Mouse (Mus musculus) kidney, embryonic 14.5 days (tissue): ENCODE measurements at regions not wholly inside any gene's neighbourhood (a gene's known extent, or its start where the extent isn't known, plus 50 kb on each side); places are given as distances from the start of the nearest gene placed in this dataset.

Experiments used
- ATAC-seq: fragments of 200-750 bp; cut with Nextera tagmentation; 2 replicates; pipeline ENCODE4 v1.8.0; 2017; ENCODE audit warnings: moderate number of reproducible peaks, mild to moderate bottlenecking, moderate TSS enrichment, moderate library complexity; ENCODE audit not compliant: low FRiP score, low TSS enrichment
- H3K27ac ChIP-seq: fragments of 300-500 bp; sonication (generic); 2 replicates; pipeline ENCODE4 v1.5.1; 2014; ENCODE audit warnings: low read depth, mild to moderate bottlenecking, low read length, moderate library complexity, mixed read lengths
- H3K27me3 ChIP-seq: fragments of 300-500 bp; sonication (generic); 2 replicates; pipeline ENCODE4 v1.6.1; 2014; ENCODE audit warnings: mild to moderate bottlenecking, low read length; ENCODE audit not compliant: control insufficient read depth, insufficient read depth
- H3K36me3 ChIP-seq: fragments of 300-500 bp; sonication (generic); 2 replicates; pipeline ENCODE4 v1.6.1; 2014; ENCODE audit warnings: low read length, mixed read lengths; ENCODE audit not compliant: control insufficient read depth, insufficient read depth
- H3K4me1 ChIP-seq: fragments of 300-500 bp; sonication (generic); 2 replicates; pipeline ENCODE4 v1.6.1; 2014; ENCODE audit warnings: low read length, mixed read lengths; ENCODE audit not compliant: control insufficient read depth, insufficient read depth
- H3K4me2 ChIP-seq: fragments of 300-500 bp; sonication (generic); replicated peaks from 2 replicates; pipeline ENCODE4 v1.6.1; 2014; ENCODE audit warnings: low read depth, mild to moderate bottlenecking, low read length
- H3K4me3 ChIP-seq: fragments of 300-500 bp; sonication (generic); 2 replicates; pipeline ENCODE4 v1.5.1; 2014; ENCODE audit warnings: mild to moderate bottlenecking, low read length
- H3K9ac ChIP-seq: fragments of 300-500 bp; sonication (generic); 2 replicates; pipeline ENCODE4 v1.6.1; 2014; ENCODE audit warnings: low read depth, mild to moderate bottlenecking, low read length, moderate library complexity
- H3K9me3 ChIP-seq: fragments of 300-500 bp; sonication (generic); 2 replicates; pipeline ENCODE4 v1.6.1; 2016; ENCODE audit warnings: low read length; ENCODE audit not compliant: control insufficient read depth
- WGBS: fragments of 180-500 bp; shearing (Covaris S2); extraction: QIAGEN DNeasy Blood & Tissue Kit; methylation state at CpG from one replicate; pipeline ENCODE4 v1.1.7; 2014; 5-methylcytosine and 5-hydroxymethylcytosine counted together

- H3K4me3 ChIP-seq = no peak overlapping the region
- H3K4me2 ChIP-seq = no peak overlapping the region
- H3K36me3 ChIP-seq = no peaks in the 10 kb centered on the region
- H3K9me3 ChIP-seq = no peaks in the 10 kb centered on the region
- ATAC-seq = no peak
- H3K27me3 ChIP-seq = no peaks in the 10 kb centered on the region
- H3K9ac ChIP-seq = no peak overlapping the region
- H3K4me1 ChIP-seq = no peaks in the 10 kb centered on the region
- 99% methylated on average over 4 of the region's 4 CpGs for WGBS
- no peak overlapping the region for H3K27ac ChIP-seq
Measured at GRCm38 (mm10) chr12:106822311-106822710, 666.1 kb upstream of the 3110018I06Rik start.

GRCm38 (mm10) chr12:106828542-106828941, 659.9 kb upstream of the 3110018I06Rik start:
- H3K27me3 ChIP-seq = no peaks in the 10 kb centered on the region
- no peak overlapping the region for H3K9ac ChIP-seq
- no peak overlapping the region for H3K4me3 ChIP-seq
- H3K9me3 ChIP-seq = no peaks in the 10 kb centered on the region
- H3K4me1 ChIP-seq = 0 out of 2 replicates have a peak, but pooled peaks cover 7% of the 10 kb centered on the region
- 19% methylated on average over 3 of the region's 3 CpGs for WGBS
- no peaks in the 10 kb centered on the region for H3K36me3 ChIP-seq
- H3K27ac ChIP-seq = no peak overlapping the region
- ATAC-seq = no peak
- H3K4me2 ChIP-seq = no peak overlapping the region

GRCm38 (mm10) chr12:106829323-106829722, 659.1 kb upstream of the 3110018I06Rik start:
- no peaks in the 10 kb centered on the region for H3K27me3 ChIP-seq
- no peak overlapping the region for H3K4me2 ChIP-seq
- H3K36me3 ChIP-seq = no peaks in the 10 kb centered on the region
- no peaks in the 10 kb centered on the region for H3K9me3 ChIP-seq
- 16% methylated on average over 9 of the region's 9 CpGs for WGBS
- H3K9ac ChIP-seq = no peak overlapping the region
- peak; percentile 4; the same call in 1 of the 2 replicates for ATAC-seq
- H3K4me1 ChIP-seq = 0 out of 2 replicates have a peak, but pooled peaks cover 7% of the 10 kb centered on the region
- no peak overlapping the region for H3K27ac ChIP-seq
- no peak overlapping the region for H3K4me3 ChIP-seq

GRCm38 (mm10) chr12:106835241-106835640, 653.2 kb upstream of the 3110018I06Rik start:
- ATAC-seq = no peak
- 55% methylated on average over 3 of the region's 3 CpGs for WGBS
- no peak overlapping the region for H3K9ac ChIP-seq
- no peak overlapping the region for H3K4me2 ChIP-seq
- H3K4me1 ChIP-seq = no peaks in the 10 kb centered on the region
- H3K36me3 ChIP-seq = no peaks in the 10 kb centered on the region
- H3K4me3 ChIP-seq = no peak overlapping the region
- no peak overlapping the region for H3K27ac ChIP-seq
- H3K27me3 ChIP-seq = no peaks in the 10 kb centered on the region
- H3K9me3 ChIP-seq = no peaks in the 10 kb centered on the region

GRCm38 (mm10) chr12:106839618-106840017, 648.8 kb upstream of the 3110018I06Rik start:
- Histone ChIP-seq H3K9ac (no peak overlapping the region), H3K9me3 (no peaks in the 10 kb centered on the region), H3K4me1 (no peaks in the 10 kb centered on the region), H3K4me3 (no peak overlapping the region), H3K27ac (no peak overlapping the region), H3K27me3 (no peaks in the 10 kb centered on the region), H3K36me3 (no peaks in the 10 kb centered on the region), H3K4me2 (no peak overlapping the region)
- no peak for ATAC-seq
- 39% methylated on average over 5 of the region's 5 CpGs for WGBS

- Histone ChIP-seq H3K4me3 (no peak overlapping the region), H3K4me1 (no peaks in the 10 kb centered on the region), H3K4me2 (no peak overlapping the region), H3K27ac (no peak overlapping the region), H3K27me3 (no peaks in the 10 kb centered on the region), H3K9ac (no peak overlapping the region), H3K36me3 (no peaks in the 10 kb centered on the region), H3K9me3 (no peaks in the 10 kb centered on the region)
- WGBS = 35% methylated on average over 9 of the region's 9 CpGs
- no peak for ATAC-seq
Measured at GRCm38 (mm10) chr12:106840150-106840651, 648.2 kb upstream of the 3110018I06Rik start.

GRCm38 (mm10) chr12:106841996-106842395, 646.4 kb upstream of the 3110018I06Rik start:
- H3K27me3 ChIP-seq = no peaks in the 10 kb centered on the region
- H3K4me3 ChIP-seq = no peak overlapping the region
- no peaks in the 10 kb centered on the region for H3K9me3 ChIP-seq
- WGBS = 72% methylated on average over 8 of the region's 8 CpGs
- no peak overlapping the region for H3K27ac ChIP-seq
- H3K4me1 ChIP-seq = no peaks in the 10 kb centered on the region
- H3K36me3 ChIP-seq = no peaks in the 10 kb centered on the region
- H3K9ac ChIP-seq = no peak overlapping the region
- ATAC-seq = no peak
- H3K4me2 ChIP-seq = no peak overlapping the region

GRCm38 (mm10) chr12:106842396-106842795, 646.0 kb upstream of the 3110018I06Rik start:
- Histone ChIP-seq H3K27ac (no peak overlapping the region), H3K27me3 (no peaks in the 10 kb centered on the region), H3K4me2 (no peak overlapping the region), H3K4me3 (no peak overlapping the region), H3K4me1 (no peaks in the 10 kb centered on the region), H3K9ac (no peak overlapping the region), H3K36me3 (no peaks in the 10 kb centered on the region), H3K9me3 (no peaks in the 10 kb centered on the region)
- 54% methylated on average over 8 of the region's 8 CpGs for WGBS
- no peak for ATAC-seq

GRCm38 (mm10) chr12:106851666-106852065, 636.8 kb upstream of the 3110018I06Rik start:
- Histone ChIP-seq H3K4me3 (no peak overlapping the region), H3K27ac (no peak overlapping the region), H3K27me3 (no peaks in the 10 kb centered on the region), H3K9ac (no peak overlapping the region), H3K4me2 (no peak overlapping the region), H3K36me3 (no peaks in the 10 kb centered on the region), H3K9me3 (no peaks in the 10 kb centered on the region), H3K4me1 (no peaks in the 10 kb centered on the region)
- 83% methylated on average over 4 of the region's 4 CpGs for WGBS
- ATAC-seq = no peak
